Mouse (Mus musculus): Measurements from ENCODE around the gene Sycp2l.
"Not testable (repeated sequence)": the region's sequence is repeated elsewhere in the genome, so short reads cannot be mapped to it uniquely, and the experiment has no call there.

Gene Sycp2l

DNA sequence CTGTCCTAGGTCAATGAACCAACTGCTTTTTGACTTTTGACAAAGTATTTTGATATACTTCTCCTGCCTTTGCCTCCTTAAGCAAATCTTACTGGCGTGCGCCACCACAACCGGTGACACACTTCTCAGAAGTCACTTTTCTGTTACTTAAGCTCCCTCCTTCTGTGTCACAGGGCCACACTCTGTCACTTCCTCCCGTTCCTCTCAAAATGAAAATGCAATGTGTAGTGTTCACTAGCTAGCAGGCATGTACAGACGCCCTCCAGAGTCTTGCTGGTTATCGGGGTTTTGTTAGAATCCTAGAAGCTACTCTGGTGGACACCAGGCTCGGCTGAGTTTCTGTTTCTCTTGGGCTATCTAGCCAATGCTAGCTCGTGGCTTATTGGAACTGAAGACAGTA is 14.2 kb downstream of the Sycp2l start:
- DNase-seq (ENCODE audit: low read depth, low spot score): no peak

GRCm38 (mm10) chr13:41129061-41129460 is 15.0 kb downstream of the Sycp2l start:
- DNase-seq (ENCODE audit: low read depth, low spot score): no peak

DNA sequence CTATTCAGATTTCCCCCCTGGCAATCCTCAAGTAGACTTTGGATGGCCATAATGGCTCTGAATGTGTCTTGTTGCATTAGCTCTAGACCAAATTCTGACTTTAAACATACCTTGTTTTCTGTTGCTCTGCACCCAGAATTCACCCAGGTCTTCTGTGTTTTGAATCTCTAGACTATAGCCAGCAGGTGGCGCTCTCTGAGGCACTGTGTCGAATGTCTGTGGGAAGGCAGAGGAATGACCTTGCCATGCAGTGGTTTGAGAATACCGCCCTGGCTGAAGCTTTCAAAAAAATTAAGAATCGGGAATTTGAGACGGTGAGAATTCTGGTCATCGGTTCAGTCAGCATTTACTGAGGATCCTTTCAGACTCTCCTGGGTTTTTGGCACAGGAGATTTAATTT is 20.8 kb downstream of the Sycp2l start:
- DNase-seq (ENCODE audit: low read depth, low spot score): no peak

GRCm38 (mm10) chr13:41145433-41145970 is 31.4 kb downstream of the Sycp2l start:
- no peak for DNase-seq (ENCODE audit: low read depth, low spot score)

- DNase-seq (ENCODE audit: low read depth, low spot score): no peak
Observed at GRCm38 (mm10) chr13:41146271-41146670, 32.2 kb downstream of the Sycp2l start.

GRCm38 (mm10) chr13:41153146-41153545 is 39.0 kb downstream of the Sycp2l start:
- DNase-seq (ENCODE audit: low read depth, low spot score): no peak

GRCm38 (mm10) chr13:41158426-41158825 is 44.3 kb downstream of the Sycp2l start:
- DNase-seq (ENCODE audit: low read depth, low spot score): no peak

GRCm38 (mm10) chr13:41187886-41188285 is 73.8 kb downstream of the Sycp2l start:
- no peak for DNase-seq (ENCODE audit: low read depth, low spot score)

DNA sequence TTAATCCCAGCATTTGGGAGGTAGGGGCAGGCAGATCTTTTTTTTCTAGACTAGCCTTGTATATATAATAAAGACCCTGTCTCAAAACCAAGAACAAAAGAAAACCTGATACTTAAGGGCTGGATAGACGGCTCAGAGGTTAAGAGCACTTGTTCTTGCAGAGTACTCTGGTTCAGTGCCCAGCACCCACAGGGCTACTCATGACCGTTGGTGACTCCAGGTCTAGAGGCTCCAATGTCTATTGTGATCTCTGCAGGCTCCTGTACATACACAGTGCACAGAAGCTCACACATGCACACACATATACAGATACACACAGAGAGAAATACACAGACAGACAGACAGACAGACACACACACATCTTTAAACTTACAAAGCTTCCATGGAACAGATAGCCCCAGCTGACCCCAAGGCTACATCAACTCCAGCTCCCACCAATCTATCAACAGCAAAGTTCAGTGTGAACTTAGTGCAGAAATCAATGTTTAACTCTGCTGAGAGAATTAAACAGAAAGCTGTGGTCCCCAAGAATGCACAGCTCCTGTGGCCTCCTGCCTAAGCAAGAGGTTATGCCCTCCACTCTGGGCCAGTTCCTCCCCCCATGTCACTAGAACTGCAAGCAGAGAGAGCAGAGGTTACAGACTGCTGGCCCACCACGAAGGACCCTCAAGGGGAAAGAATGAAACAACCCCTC is 81.7 kb downstream of the Sycp2l start:
- no peak for DNase-seq (ENCODE audit: low read depth, low spot score)

- DNase-seq (ENCODE audit: low read depth, low spot score): no peak
Observed at GRCm38 (mm10) chr13:41200861-41201260, 86.8 kb downstream of the Sycp2l start.

- DNase-seq (ENCODE audit: low read depth, low spot score): no peak
Observed at GRCm38 (mm10) chr13:41203289-41203688, 89.2 kb downstream of the Sycp2l start.

DNA sequence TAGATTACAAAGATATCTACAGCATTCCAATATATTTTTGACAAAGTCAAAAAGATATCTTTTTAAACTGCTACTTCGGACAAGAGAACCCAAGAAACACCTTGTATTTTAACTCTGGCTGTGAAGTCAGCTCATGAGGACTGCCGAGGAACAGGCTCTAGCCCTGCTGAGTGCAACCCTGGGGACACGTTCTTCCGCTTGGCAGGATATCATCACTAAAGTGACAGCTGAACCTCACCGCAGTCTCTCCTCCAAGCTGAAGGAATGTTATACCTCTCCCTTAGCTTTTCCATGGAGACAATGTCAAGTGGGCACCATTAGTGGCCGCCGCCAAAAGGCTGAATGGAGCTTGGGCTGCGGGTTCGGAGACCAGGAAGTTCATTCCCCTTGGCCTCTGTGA is 89.6 kb downstream of the Sycp2l start:
- DNase-seq (ENCODE audit: low read depth, low spot score): no peak

- not testable (repeated sequence) for DNase-seq (ENCODE audit: low read depth, low spot score)
Observed at GRCm38 (mm10) chr13:41205568-41205967, 91.5 kb downstream of the Sycp2l start.

- no peak for DNase-seq (ENCODE audit: low read depth, low spot score)
Observed at GRCm38 (mm10) chr13:41206241-41206640, 92.1 kb downstream of the Sycp2l start.

GRCm38 (mm10) chr13:41211276-41211675 is 97.2 kb downstream of the Sycp2l start:
- DNase-seq (ENCODE audit: low read depth, low spot score): no peak

DNA sequence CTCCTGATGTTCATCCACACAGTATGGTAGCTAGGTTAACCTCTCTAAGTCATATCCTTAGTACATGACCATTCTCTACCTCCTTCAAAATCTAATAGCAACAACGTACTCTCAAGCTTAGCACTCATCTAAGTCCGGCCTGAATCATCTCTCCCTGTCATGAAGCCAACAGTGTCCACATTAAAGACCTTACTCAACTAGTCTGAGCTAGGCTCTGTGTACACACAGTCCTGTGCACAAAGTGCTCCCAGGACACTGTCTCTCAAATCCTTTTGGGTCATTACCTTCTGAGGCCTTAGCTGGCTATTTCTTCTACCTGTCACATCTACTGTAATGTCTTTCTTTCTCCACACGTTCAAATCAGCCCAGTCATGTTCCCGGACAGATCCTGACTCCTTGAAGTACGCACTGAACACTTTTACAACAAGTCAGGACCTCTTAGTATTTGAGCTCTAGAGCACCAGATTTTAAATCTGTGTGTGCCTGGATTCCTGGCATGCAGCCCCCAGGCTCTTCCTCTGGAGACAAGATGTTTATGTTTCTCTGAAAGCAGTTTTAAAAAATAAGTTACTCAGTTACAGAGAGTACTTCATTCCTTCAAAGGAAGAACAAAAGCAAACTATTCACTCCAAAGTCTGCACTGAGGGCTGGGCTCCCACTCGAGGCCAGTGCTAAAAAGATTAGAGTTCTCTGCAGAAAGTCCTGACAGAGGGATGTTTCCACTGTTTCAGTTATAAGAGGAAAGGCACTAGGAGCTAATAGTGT is 98.6 kb downstream of the Sycp2l start:
- no peak for DNase-seq (ENCODE audit: low read depth, low spot score)

DNA sequence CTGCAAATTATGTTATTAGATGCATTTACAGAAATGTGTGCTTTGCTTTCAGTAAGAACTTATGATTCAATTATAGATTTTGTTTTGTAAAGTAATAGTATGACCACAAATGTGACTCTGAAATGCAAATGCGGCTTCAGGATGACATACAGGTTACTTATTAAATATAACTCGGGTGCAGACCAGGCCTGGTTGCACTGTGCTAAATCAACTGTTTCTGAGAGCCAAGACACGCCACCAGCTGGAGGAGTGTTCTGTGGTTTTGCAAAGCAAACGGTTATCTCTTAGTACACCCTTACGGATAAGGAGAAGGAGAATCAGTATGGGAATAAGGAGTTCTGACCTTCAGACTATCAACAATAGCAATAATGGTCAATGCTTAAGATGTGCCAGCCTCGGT is 101.6 kb downstream of the Sycp2l start:
- no peak for DNase-seq (ENCODE audit: low read depth, low spot score)

DNA sequence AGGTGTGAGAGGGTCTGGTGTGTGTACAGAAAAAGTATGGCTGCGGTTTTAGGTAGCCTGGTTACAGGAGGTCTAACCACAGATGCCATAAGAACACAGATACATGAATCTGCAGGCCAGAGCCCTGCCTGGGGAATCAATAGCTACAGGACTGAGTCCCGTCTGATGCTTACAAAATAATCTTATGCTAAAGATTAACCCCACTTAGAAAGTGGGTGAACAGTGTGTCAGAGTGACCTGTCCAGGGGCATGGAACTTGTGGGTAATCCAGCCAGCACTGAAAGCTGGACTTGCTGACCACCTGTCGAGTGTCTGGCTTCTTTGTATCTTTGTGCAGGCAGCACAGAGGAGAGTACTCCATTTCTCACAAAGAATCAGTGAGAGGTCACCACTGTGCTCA is 102.1 kb downstream of the Sycp2l start:
- DNase-seq (ENCODE audit: low read depth, low spot score): no peak

GRCm38 (mm10) chr13:41219056-41219455 is 104.9 kb downstream of the Sycp2l start:
- DNase-seq (ENCODE audit: low read depth, low spot score): no peak

GRCm38 (mm10) chr13:41219687-41220303 is 105.7 kb downstream of the Sycp2l start:
- no peak for DNase-seq (ENCODE audit: low read depth, low spot score)

GRCm38 (mm10) chr13:41220304-41220834 is 106.3 kb downstream of the Sycp2l start, which contains the start of gene Elovl2:
Gene Elovl2, minus strand, starts transcription at chr13:41220405.
- no peak for DNase-seq (ENCODE audit: low read depth, low spot score)

Data from brain, embryonic 18.5 days (tissue).